ENCODE assay signal across 14 mouse cellular contexts in genomic region chr4:132424765-132425164, GRCm38 (mm10). TPM values are rescaled to one million over a fixed set of nuclear protein-coding genes. Genes with fewer than 3 reads are reported as not detected.
A peak's percentile ranks its signal among the peaks of the same experiment; 100 is the strongest.
DNase-seq lines count a peak whose midpoint lies in the region; ATAC-seq and TF ChIP-seq lines count a peak whose summit lies in the region.
"Had no signal": no experiment of that assay in that cellular context is flagged by ENCODE, and none has a peak within 500 bp of the region (broad histone marks: within the 10 kb centered on the region; RNA-seq: fewer than 3 reads in every experiment).

No protein-coding gene starts in this region.

- H3K4me1 ChIP-seq in stomach, postnatal 0 days (replicated peaks; ENCODE audit: control insufficient read depth, insufficient read depth): no peaks in the 10 kb centered on the region

- no peak for ATAC-seq in stomach, postnatal 0 days (ENCODE audit: low FRiP score, low TSS enrichment)
- ATAC-seq in megakaryocyte, adult 5-6 weeks (ENCODE audit: poor library complexity, severe bottlenecking): no peak

- no peaks in the 10 kb centered on the region for H3K9me3 ChIP-seq in stomach, postnatal 0 days (ENCODE audit: control insufficient read depth, low read length)
- H3K9me3 ChIP-seq: G1E had no signal

- no peak overlapping the region for H3K4me3 ChIP-seq in stomach, postnatal 0 days (ENCODE audit: low read depth, low read length)
- H3K4me3 ChIP-seq: kidney, embryonic 15.5 days had no signal

- H3K36me3 ChIP-seq in stomach, postnatal 0 days (ENCODE audit: control insufficient read depth, insufficient read depth, low read length): no peaks in the 10 kb centered on the region
- H3K36me3 ChIP-seq: G1E; kidney, embryonic 15.5 days had no signal

- DNase-seq in heart, adult 11 months: peak; percentile 85
- no peak for DNase-seq in heart, adult 18-20 months
- peak; percentile 25 for DNase-seq in lung, postnatal 36 days
- DNase-seq in lung, postnatal 25 days (ENCODE audit: low spot score): no peak
- DNase-seq in NIH3T3 (ENCODE audit: low read depth): peak; percentile 32
- DNase-seq in stomach, postnatal 0 days (ENCODE audit: low spot score): no peak
- no peak for DNase-seq in left cerebral cortex, postnatal 14 days (ENCODE audit: low spot score in 2 of 2)
- DNase-seq: adrenal gland, postnatal 25 days; lung, postnatal 4 days; right cerebral cortex, postnatal 4 days had no signal

- no peak for TF ChIP-seq EP300 in stomach, postnatal 0 days (optimal IDR thresholded peaks at IDR 0.05)

- H3K27ac ChIP-seq in stomach, postnatal 0 days (replicated peaks): no peak overlapping the region
- H3K27ac ChIP-seq: kidney, embryonic 15.5 days had no signal

- no peak overlapping the region for H3K9ac ChIP-seq in stomach, postnatal 0 days (ENCODE audit: low read length)
- H3K9ac ChIP-seq: kidney, embryonic 15.5 days had no signal

- no peak overlapping the region for H3K4me2 ChIP-seq in stomach, postnatal 0 days (replicated peaks; ENCODE audit: low read depth)
- H3K4me2 ChIP-seq: heart, embryonic 11.5 days; kidney, embryonic 15.5 days had no signal

- intact Hi-C loops in left cerebral cortex, postnatal 14 days (cut with DNase I): loop anchor here (5.0 kb wide), 1 partner anchor 88 kb away; the partner anchor contains the start of gene Sesn2

- peak; percentile 55 for TF ChIP-seq CTCF in stomach, postnatal 0 days (IDR thresholded peaks at IDR 0.05; ENCODE audit: low read depth)

- WGBS in stomach, postnatal 0 days: 90% methylated on average over 5 of the region's 5 CpGs

- no peaks in the 10 kb centered on the region for H3K27me3 ChIP-seq in stomach, postnatal 0 days (ENCODE audit: control insufficient read depth, insufficient read depth, low read length)
- H3K27me3 ChIP-seq: kidney, embryonic 15.5 days had no signal

RNA-seq across cellular contexts. Expression of gene Phactr4, which starts 2.5 kb away (rescaled TPM):
- 10 to 100 TPM; 17.6 to 20.1 TPM for total RNA-seq in heart, adult 18-20 months (2021)
- 17.6 and 20.6 TPM in 2 replicates for polyA plus RNA-seq in stomach, postnatal 0 days (2015; fragmentation: Nextera tagmentation; extraction: Ambion mirVana)
- total RNA-seq in left cerebral cortex, postnatal 14 days (2021): 10 to 100 TPM in 1 of 2 experiments, 1 to 10 TPM in 1; 7.0 to 11.4 TPM
- 33.8 and 36.3 TPM in 2 replicates for total RNA-seq in megakaryocyte, adult 5-6 weeks (2015)
- 6.6 and 13.2 TPM in 2 replicates for total RNA-seq in megakaryocyte, adult 5-6 weeks (2017)

RNA-seq across cellular contexts. Expression of gene Med18, which starts 39.0 kb away (rescaled TPM):
- 1 to 10 TPM; 4.1 to 4.5 TPM for total RNA-seq in heart, adult 18-20 months (2021)
- polyA plus RNA-seq in stomach, postnatal 0 days (2015; fragmentation: Nextera tagmentation; extraction: Ambion mirVana): 12.2 and 13.6 TPM in 2 replicates
- total RNA-seq in left cerebral cortex, postnatal 14 days (2021): 1 to 10 TPM; 8.0 to 8.2 TPM
- total RNA-seq in megakaryocyte, adult 5-6 weeks (2015): 9.0 and 11.4 TPM in 2 replicates
- total RNA-seq in megakaryocyte, adult 5-6 weeks (2017): 7.7 and 12.5 TPM in 2 replicates

Comparison
In these comparisons a context has a peak if more than half of its experiments do, and no peak if none do; other contexts are left out.
1. DNase-seq: peak in heart, adult 11 months (single experiment), lung, postnatal 36 days (single experiment) and NIH3T3 (single experiment); none in heart, adult 18-20 months (0 of 2), lung, postnatal 25 days (single experiment), stomach, postnatal 0 days (single experiment) and left cerebral cortex, postnatal 14 days (0 of 2).